In the genomic region with DNA sequence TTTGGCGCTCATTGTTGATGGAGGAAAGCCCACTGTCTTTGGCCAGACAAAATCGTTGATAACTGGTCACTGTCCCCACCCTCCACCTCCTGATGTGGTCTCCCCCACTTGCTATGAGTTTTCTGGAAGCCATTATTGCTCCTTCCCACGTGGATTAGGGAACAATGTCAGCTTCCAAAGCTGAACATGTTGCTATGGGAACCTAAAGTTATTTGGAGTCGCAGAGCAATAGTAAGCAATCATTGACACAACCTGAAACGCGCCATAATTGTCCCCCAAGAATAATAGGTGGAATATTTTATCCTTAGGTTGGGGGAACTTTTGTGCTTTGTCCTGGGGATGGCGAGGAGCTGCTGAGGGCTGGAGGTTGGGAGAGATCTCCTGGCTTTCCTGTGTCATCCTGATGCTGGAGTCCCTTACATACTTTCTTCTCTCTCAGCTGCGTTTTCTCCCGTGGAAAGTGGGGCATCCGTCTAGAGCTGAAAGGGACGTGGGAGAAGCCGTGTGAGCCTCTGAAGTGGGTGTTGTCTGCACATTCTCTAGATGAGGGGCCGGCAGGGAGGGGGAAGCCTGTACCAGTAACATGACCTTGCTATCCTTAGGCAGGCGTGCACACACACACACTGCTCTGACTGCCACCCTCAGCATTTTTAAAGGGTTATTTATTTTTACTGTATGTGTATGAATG, we compare ENCODE assay signal across 16 mouse cellular contexts. TPM values are rescaled to one million over a fixed set of nuclear protein-coding genes. Genes with fewer than 3 reads are reported as not detected.
DNase-seq lines count a peak whose midpoint lies in the region; ATAC-seq and TF ChIP-seq lines count a peak whose summit lies in the region.
"Had no signal": no experiment of that assay in that cellular context is flagged by ENCODE, and none has a peak within 500 bp of the region (broad histone marks: within the 10 kb centered on the region; RNA-seq: fewer than 3 reads in every experiment).

No protein-coding gene starts in this region.

- no peak for DNase-seq in forebrain, embryonic 10.5 days (ENCODE audit: extremely low spot score, low spot score)
- DNase-seq in forebrain, embryonic 11.5 days (ENCODE audit: low spot score), result no peak
- peak; percentile 42 for DNase-seq in left cerebral cortex, adult 2 months (ENCODE audit: extremely low spot score in 1 of 2, low spot score in 2 of 2)
- DNase-seq in left cerebral cortex, postnatal 4 days, result no peak
- peak; percentile 33 for DNase-seq in midbrain, embryonic 14.5 days
- DNase-seq in right cerebral cortex, postnatal 4 days, result peak; percentile 9
- DNase-seq in cerebellum, postnatal 25 days, result no peak
- DNase-seq in heart, postnatal 4 days, result no peak
- DNase-seq: adrenal gland, adult 2 months; kidney, postnatal 25 days had no signal

- peaks cover 11% of the 10 kb centered on the region for H3K4me1 ChIP-seq in forebrain, embryonic 10.5 days
- H3K4me1 ChIP-seq in forebrain, embryonic 11.5 days (replicated peaks; ENCODE audit: control insufficient read depth, insufficient read depth, low read length), result peaks cover 5% of the 10 kb centered on the region; the same call in 1 of the 2 replicates
- peaks cover 10% of the 10 kb centered on the region for H3K4me1 ChIP-seq in midbrain, embryonic 14.5 days (ENCODE audit: control insufficient read depth, insufficient read depth, low read length)
- H3K4me1 ChIP-seq: heart, embryonic 15.5 days; intestine, embryonic 15.5 days had no signal

- H3K27me3 ChIP-seq in forebrain, embryonic 10.5 days (ENCODE audit: poor library complexity, severe bottlenecking), result no peaks in the 10 kb centered on the region
- H3K27me3 ChIP-seq in forebrain, embryonic 11.5 days (ENCODE audit: control insufficient read depth, insufficient read depth, low read length), result no peaks in the 10 kb centered on the region
- H3K27me3 ChIP-seq in midbrain, embryonic 14.5 days (ENCODE audit: control insufficient read depth, insufficient read depth, low read length), result no peaks in the 10 kb centered on the region
- H3K27me3 ChIP-seq: heart, embryonic 15.5 days; intestine, embryonic 15.5 days had no signal

- intact Hi-C loops in left cerebral cortex, adult 2 months (cut with DNase I), result loop anchor here (5.0 kb wide), 3 partner anchors 59 to 229 kb away; a partner anchor contains a TSS
- intact Hi-C loops in left cerebral cortex, postnatal 4 days (cut with DNase I), result no loop called here

- no peak for ATAC-seq in forebrain, embryonic 11.5 days (replicated peaks; ENCODE audit: low FRiP score)
- no peak for ATAC-seq in midbrain, embryonic 14.5 days (ENCODE audit: low FRiP score, low TSS enrichment)
- ATAC-seq: intestine, embryonic 15.5 days had no signal

- no peak overlapping the region for H3K4me3 ChIP-seq in forebrain, embryonic 10.5 days
- no peak overlapping the region for H3K4me3 ChIP-seq in forebrain, embryonic 11.5 days (ENCODE audit: low read depth, low read length)
- H3K4me3 ChIP-seq in left cerebral cortex, adult 2 months, result no peak overlapping the region
- no peak overlapping the region for H3K4me3 ChIP-seq in midbrain, embryonic 14.5 days (replicated peaks; ENCODE audit: low read depth, low read length)
- H3K4me3 ChIP-seq: heart, embryonic 15.5 days; intestine, embryonic 15.5 days had no signal

- H3K36me3 ChIP-seq in forebrain, embryonic 10.5 days (replicated peaks), result no peaks in the 10 kb centered on the region
- H3K36me3 ChIP-seq in forebrain, embryonic 11.5 days (ENCODE audit: control insufficient read depth, insufficient read depth, low read length), result no peaks in the 10 kb centered on the region
- H3K36me3 ChIP-seq in midbrain, embryonic 14.5 days (ENCODE audit: control insufficient read depth, insufficient read depth, low read length), result no peaks in the 10 kb centered on the region
- H3K36me3 ChIP-seq: heart, embryonic 15.5 days; intestine, embryonic 15.5 days had no signal

- peak overlapping the region; percentile 27; the same call in 1 of the 2 replicates for H3K27ac ChIP-seq in forebrain, embryonic 10.5 days
- no peak overlapping the region for H3K27ac ChIP-seq in forebrain, embryonic 11.5 days (ENCODE audit: low read depth, low read length)
- H3K27ac ChIP-seq in left cerebral cortex, adult 2 months, result peak overlapping the region; percentile 57
- H3K27ac ChIP-seq in midbrain, embryonic 14.5 days (replicated peaks; ENCODE audit: low read depth, low read length), result 0 out of 2 replicates have a peak overlapping the region, but pooled peaks have one; percentile 6
- H3K27ac ChIP-seq: heart, embryonic 15.5 days; intestine, embryonic 15.5 days; liver, embryonic 14.5 days had no signal

- H3K4me2 ChIP-seq in forebrain, embryonic 11.5 days (ENCODE audit: low read depth, low read length, severe bottlenecking), result no peak overlapping the region
- H3K4me2 ChIP-seq in midbrain, embryonic 14.5 days (ENCODE audit: low read length), result no peak overlapping the region
- H3K4me2 ChIP-seq: heart, embryonic 15.5 days; intestine, embryonic 15.5 days had no signal

- H3K9me3 ChIP-seq in forebrain, embryonic 10.5 days, result no peaks in the 10 kb centered on the region
- H3K9me3 ChIP-seq in forebrain, embryonic 11.5 days (ENCODE audit: control insufficient read depth, low read length), result no peaks in the 10 kb centered on the region
- no peaks in the 10 kb centered on the region for H3K9me3 ChIP-seq in midbrain, embryonic 14.5 days (ENCODE audit: control insufficient read depth, low read length)
- H3K9me3 ChIP-seq: heart, embryonic 15.5 days; intestine, embryonic 15.5 days had no signal

- TF ChIP-seq CTCF in left cerebral cortex, adult 2 months (IDR thresholded peaks at IDR 0.05), result no peak

- H3K9ac ChIP-seq in forebrain, embryonic 11.5 days (ENCODE audit: low read length), result no peak overlapping the region
- no peak overlapping the region for H3K9ac ChIP-seq in midbrain, embryonic 14.5 days (replicated peaks; ENCODE audit: low read length)
- H3K9ac ChIP-seq: heart, embryonic 15.5 days; intestine, embryonic 15.5 days; liver, embryonic 14.5 days had no signal

- 74% methylated on average over 14 of the region's 14 CpGs for WGBS in forebrain, embryonic 10.5 days
- 50% methylated on average over 14 of the region's 14 CpGs for WGBS in forebrain, embryonic 11.5 days
- 25% methylated on average over 14 of the region's 14 CpGs for WGBS in midbrain, embryonic 14.5 days

RNA-seq across cellular contexts. Expression of a gene that starts 49.7 kb away (rescaled TPM):
- 0.31 TPM in 1 of 2 replicates, not detected in the other for polyA plus RNA-seq in forebrain, embryonic 10.5 days (2016; fragmentation: Nextera tagmentation; extraction: Ambion mirVana)
- polyA plus RNA-seq in forebrain, embryonic 11.5 days (2014; fragmentation: Nextera tagmentation; extraction: Ambion mirVana), result 0.21 and 0.25 TPM in 2 replicates
- total RNA-seq in left cerebral cortex, adult 2 months (2021), result 1 to 10 TPM; 5.7 to 6.0 TPM
- 1 to 10 TPM; 3.0 to 3.4 TPM for total RNA-seq in left cerebral cortex, postnatal 4 days (2021)
- 0.86 and 1.3 TPM in 2 replicates for polyA plus RNA-seq in midbrain, embryonic 14.5 days (2014; fragmentation: Nextera tagmentation; extraction: Ambion mirVana)
- not detected for total RNA-seq in heart, postnatal 4 days (2021)
- total RNA-seq: adrenal gland, adult 2 months; gastrocnemius, postnatal 4 days; monocyte, adult 5-6 weeks had no signal
- polyA plus RNA-seq: adrenal gland, adult 2 months; liver, embryonic 14.5 days; thymus, postnatal 0 days had no signal

Comparison
In these comparisons a context has a peak if more than half of its experiments do, and no peak if none do; other contexts are left out.
1. DNase-seq: peak in left cerebral cortex, adult 2 months (2 of 2), midbrain, embryonic 14.5 days (single experiment) and right cerebral cortex, postnatal 4 days (single experiment); none in forebrain, embryonic 10.5 days (single experiment), forebrain, embryonic 11.5 days (single experiment), left cerebral cortex, postnatal 4 days (single experiment), cerebellum, postnatal 25 days (0 of 2) and heart, postnatal 4 days (single experiment).